Mouse (Mus musculus) hindbrain, postnatal 0 days (tissue): ENCODE measurements at regions not wholly inside any gene's neighbourhood (a gene's known extent, or its start where the extent isn't known, plus 50 kb on each side); places are given as distances from the start of the nearest gene placed in this dataset.

Experiments used
- ATAC-seq: fragments of 200-750 bp; cut with Nextera tagmentation; 2 replicates; pipeline ENCODE4 v1.8.0; 2017; ENCODE audit warnings: mild to moderate bottlenecking, moderate TSS enrichment, moderate library complexity
- DNase-seq: peaks from one replicate; pipeline ENCODE4 v3.0.0-alpha.2; 2015; ENCODE audit warnings: low spot score
- H3K27ac ChIP-seq: fragments of 300-500 bp; sonication (generic); 2 replicates; pipeline ENCODE4 v1.5.1; 2014; ENCODE audit warnings: mild to moderate bottlenecking
- H3K27me3 ChIP-seq: fragments of 300-500 bp; sonication (generic); 2 replicates; pipeline ENCODE4 v1.6.1; 2014; ENCODE audit warnings: low read length, mixed read lengths; ENCODE audit not compliant: insufficient read depth
- H3K36me3 ChIP-seq: fragments of 300-500 bp; sonication (generic); 2 replicates; pipeline ENCODE4 v1.6.1; 2014; ENCODE audit warnings: low read length, mixed read lengths; ENCODE audit not compliant: insufficient read depth
- H3K4me1 ChIP-seq: fragments of 300-500 bp; sonication (generic); 2 replicates; pipeline ENCODE4 v1.6.1; 2014; ENCODE audit warnings: antibody characterized with exemption, low read length, mixed read lengths; ENCODE audit not compliant: insufficient read depth
- H3K4me2 ChIP-seq: fragments of 300-500 bp; sonication (generic); 2 replicates; pipeline ENCODE4 v1.6.1; 2014; ENCODE audit warnings: low read depth, mild to moderate bottlenecking, low read length, moderate library complexity, mixed read lengths
- H3K4me3 ChIP-seq: fragments of 300-500 bp; sonication (generic); 2 replicates; pipeline ENCODE4 v1.5.1; 2014; ENCODE audit warnings: low read length
- H3K9ac ChIP-seq: fragments of 300-500 bp; sonication (generic); replicated peaks from 2 replicates; pipeline ENCODE4 v1.6.1; 2014; ENCODE audit warnings: mild to moderate bottlenecking, low read length, moderate library complexity, mixed read lengths
- H3K9me3 ChIP-seq: fragments of 300-500 bp; sonication (generic); 2 replicates; pipeline ENCODE4 v1.6.1; 2016; ENCODE audit warnings: low read length, mixed read lengths
- CTCF ChIP-seq: IDR thresholded peaks from 2 replicates; pipeline ENCODE4 v1.5.1; 2016; ENCODE audit warnings: antibody characterized with exemption, control low read depth, low read depth
- WGBS: fragments of 180-500 bp; shearing (Covaris S2); extraction: QIAGEN DNeasy Blood & Tissue Kit; methylation state at CpG from one replicate; pipeline ENCODE4 v1.1.7; 2014; 5-methylcytosine and 5-hydroxymethylcytosine counted together

- no peak for TF ChIP-seq CTCF
- Histone ChIP-seq H3K27me3 (no peaks in the 10 kb centered on the region), H3K4me1 (no peaks in the 10 kb centered on the region), H3K4me3 (no peak overlapping the region), H3K4me2 (no peak overlapping the region), H3K36me3 (no peaks in the 10 kb centered on the region), H3K9ac (no peak overlapping the region), H3K9me3 (no peaks in the 10 kb centered on the region), H3K27ac (no peak overlapping the region)
- 83% methylated on average over 2 of the region's 2 CpGs for WGBS
- DNase-seq = no peak
- ATAC-seq = no peak
Observed at GRCm38 (mm10) chr1:88966416-88966815, 103.8 kb upstream of the Sh3bp4 start.

- Histone ChIP-seq H3K4me2 (no peak overlapping the region), H3K4me3 (no peak overlapping the region), H3K27me3 (no peaks in the 10 kb centered on the region), H3K4me1 (no peaks in the 10 kb centered on the region), H3K27ac (no peak overlapping the region), H3K9me3 (no peaks in the 10 kb centered on the region), H3K36me3 (no peaks in the 10 kb centered on the region), H3K9ac (no peak overlapping the region)
- ATAC-seq (no peak), DNase-seq (no peak)
- WGBS = 93% methylated on average over 7 of the region's 7 CpGs
- no peak for TF ChIP-seq CTCF
Observed at GRCm38 (mm10) chr1:88968142-88968541, 102.1 kb upstream of the Sh3bp4 start.

- ATAC-seq (no peak), DNase-seq (no peak)
- Histone ChIP-seq H3K36me3 (no peaks in the 10 kb centered on the region), H3K9me3 (no peaks in the 10 kb centered on the region), H3K27ac (no peak overlapping the region), H3K4me1 (no peaks in the 10 kb centered on the region), H3K27me3 (no peaks in the 10 kb centered on the region), H3K9ac (no peak overlapping the region), H3K4me3 (no peak overlapping the region), H3K4me2 (no peak overlapping the region)
- 77% methylated on average over 7 of the region's 7 CpGs for WGBS
- TF ChIP-seq CTCF = no peak
Observed at GRCm38 (mm10) chr1:88969016-88969415, 101.2 kb upstream of the Sh3bp4 start.

DNA sequence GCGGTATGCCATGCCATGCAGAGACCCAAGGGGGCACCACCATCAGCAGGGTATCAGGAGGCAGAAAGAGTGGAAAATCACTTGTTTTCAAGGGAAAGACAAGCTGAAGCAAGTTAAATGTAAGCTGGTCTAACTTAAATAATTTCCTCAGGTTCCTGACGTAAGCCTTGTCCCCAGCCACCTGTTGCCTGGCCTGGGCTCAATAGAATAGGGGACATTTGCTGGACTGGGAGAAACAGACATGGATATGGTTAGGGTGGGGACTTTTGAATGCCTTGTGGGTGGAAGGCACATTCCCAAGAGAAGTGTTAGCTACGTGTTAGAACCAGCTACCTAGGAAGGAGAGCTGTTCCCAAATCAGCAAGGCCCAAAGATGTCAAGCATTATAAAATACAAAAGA is 100.6 kb upstream of the Sh3bp4 start:
- Histone ChIP-seq H3K27ac (no peak overlapping the region), H3K9ac (no peak overlapping the region), H3K9me3 (no peaks in the 10 kb centered on the region), H3K4me2 (no peak overlapping the region), H3K27me3 (no peaks in the 10 kb centered on the region), H3K4me3 (no peak overlapping the region), H3K36me3 (no peaks in the 10 kb centered on the region), H3K4me1 (no peaks in the 10 kb centered on the region)
- WGBS = 94% methylated on average over 3 of the region's 3 CpGs
- no peak for TF ChIP-seq CTCF
- DNase-seq (no peak), ATAC-seq (no peak)

DNA sequence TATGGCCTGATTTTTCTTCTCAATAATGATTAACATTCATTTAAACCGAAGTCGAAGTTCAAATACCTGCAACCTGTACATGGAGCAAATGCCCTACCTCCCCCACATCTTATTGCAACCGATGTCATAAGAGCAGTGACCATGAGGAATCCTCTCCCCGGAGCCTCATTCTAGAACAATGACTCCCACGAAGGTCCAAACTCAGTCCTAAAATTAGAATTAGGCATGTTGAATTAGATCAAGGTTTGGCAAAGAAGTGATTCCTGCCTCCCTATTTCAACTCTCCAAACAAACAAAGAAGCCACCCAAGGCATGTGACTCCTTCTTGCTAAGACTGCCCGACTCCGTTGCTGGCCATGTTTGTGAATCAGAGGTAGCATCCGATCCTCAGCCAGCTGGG is 94.1 kb upstream of the Sh3bp4 start:
- Histone ChIP-seq H3K27ac (no peak overlapping the region), H3K9me3 (no peaks in the 10 kb centered on the region), H3K9ac (no peak overlapping the region), H3K4me3 (no peak overlapping the region), H3K36me3 (no peaks in the 10 kb centered on the region), H3K4me1 (no peaks in the 10 kb centered on the region), H3K27me3 (no peaks in the 10 kb centered on the region), H3K4me2 (no peak overlapping the region)
- WGBS = 91% methylated on average over 8 of the region's 8 CpGs
- DNase-seq (no peak), ATAC-seq (no peak)
- no peak for TF ChIP-seq CTCF

- H3K4me2 ChIP-seq = no peak overlapping the region
- no peak overlapping the region for H3K4me3 ChIP-seq
- no peak for DNase-seq
- no peaks in the 10 kb centered on the region for H3K9me3 ChIP-seq
- H3K4me1 ChIP-seq = no peaks in the 10 kb centered on the region
- no peak for ATAC-seq
- no peaks in the 10 kb centered on the region for H3K27me3 ChIP-seq
- H3K27ac ChIP-seq = no peak overlapping the region
- TF ChIP-seq CTCF = no peak
- H3K9ac ChIP-seq = no peak overlapping the region
- H3K36me3 ChIP-seq = no peaks in the 10 kb centered on the region
Observed at GRCm38 (mm10) chr1:88988011-88988695, 82.1 kb upstream of the Sh3bp4 start.

- ATAC-seq (no peak), DNase-seq (no peak)
- Histone ChIP-seq H3K36me3 (no peaks in the 10 kb centered on the region), H3K27me3 (no peaks in the 10 kb centered on the region), H3K9me3 (no peaks in the 10 kb centered on the region), H3K4me3 (no peak overlapping the region), H3K27ac (no peak overlapping the region), H3K4me1 (peaks cover 10% of the 10 kb centered on the region; the same call in 1 of the 2 replicates), H3K9ac (no peak overlapping the region), H3K4me2 (no peak overlapping the region)
- no peak for TF ChIP-seq CTCF
- 71% methylated on average over 12 of the region's 12 CpGs for WGBS
Observed at GRCm38 (mm10) chr1:88994588-88995331, 75.5 kb upstream of the Sh3bp4 start.
